Mouse (Mus musculus) CH12F3 (cell line): ENCODE measurements around the gene Proser1.

Source experiments
- in situ Hi-C: fragments of 300-500 bp; cut with MboI; formaldehyde crosslinking; loops from 2 replicates; pipeline ENCODE4 v1.14.3; 2020; ENCODE audit warnings: low sequenced_read_pairs

Gene Proser1

GRCm38 (mm10) chr3:53463046-53463764, at the start of gene Proser1, which contains the start of gene Nhlrc3:
Gene Proser1 (plus strand): TSS chr3:53463666.
Gene Nhlrc3 (minus strand): TSS chr3:53463332.
- in situ Hi-C loops: loop anchor here (25.0 kb wide), 1 partner anchor 1226 kb away; no protein-coding TSS in a partner anchor

DNA sequence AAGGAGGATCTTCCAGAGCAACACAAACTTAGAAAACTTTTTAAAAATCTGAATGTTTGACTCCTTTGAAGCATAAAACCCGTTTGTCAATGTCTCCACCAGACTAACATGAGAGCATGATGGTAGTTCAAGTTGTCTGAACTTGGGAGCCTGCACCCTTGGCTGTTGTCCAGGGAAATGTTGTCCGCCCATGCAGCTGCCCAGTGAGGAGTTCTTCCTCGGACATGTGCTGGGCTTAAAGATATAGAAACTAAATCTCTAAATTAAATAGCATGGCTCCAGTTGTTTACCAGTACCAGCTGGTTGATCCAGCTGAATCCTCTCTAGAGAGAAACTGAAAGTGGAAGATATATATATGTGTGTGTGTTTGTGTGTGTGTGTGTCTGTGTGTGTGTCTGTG, 49.5 kb upstream of the Proser1 start:
- in situ Hi-C loops: no loop called here

DNA sequence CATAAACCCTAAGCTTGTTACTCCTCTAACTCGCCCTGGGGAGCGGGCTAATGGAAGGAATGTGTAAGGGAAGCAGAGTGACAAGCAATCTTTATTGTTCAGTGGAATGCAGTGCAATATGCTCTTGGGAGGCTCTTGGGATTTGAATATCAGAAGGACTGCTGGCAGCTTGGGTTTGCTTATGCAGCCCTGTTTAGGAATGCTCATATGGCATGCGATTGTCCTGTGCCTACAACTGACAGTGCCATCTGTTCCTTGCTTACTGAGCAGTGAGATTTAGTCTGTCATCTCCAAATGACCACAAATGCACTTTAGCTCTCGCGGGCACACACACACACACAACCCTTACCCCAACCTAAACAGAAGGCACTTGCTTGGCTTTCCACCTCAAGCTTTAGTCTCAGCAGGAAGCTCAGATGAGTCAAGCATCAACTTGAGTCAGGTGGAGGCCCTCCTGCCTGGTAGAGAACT, 47.4 kb upstream of the Proser1 start:
- in situ Hi-C loops: no loop called here

DNA sequence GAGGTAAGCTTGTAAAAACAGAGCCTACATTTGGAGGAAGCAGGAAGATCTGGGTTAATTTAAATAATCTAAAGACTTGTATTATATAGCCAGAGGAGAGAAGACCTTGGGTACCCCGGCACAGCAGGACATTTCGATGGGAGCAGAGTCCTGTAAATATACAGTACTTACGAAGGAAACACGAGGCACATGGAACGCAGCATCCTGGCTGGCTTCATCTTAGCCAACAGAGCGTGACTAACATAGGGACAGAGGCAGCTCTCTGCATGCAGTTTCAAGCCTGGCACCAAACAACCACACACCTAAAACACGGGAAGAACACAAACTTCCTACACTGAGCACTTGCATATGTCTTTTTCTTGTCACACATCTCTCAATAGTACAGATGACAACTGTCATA, 45.8 kb upstream of the Proser1 start:
- in situ Hi-C loops: no loop called here

DNA sequence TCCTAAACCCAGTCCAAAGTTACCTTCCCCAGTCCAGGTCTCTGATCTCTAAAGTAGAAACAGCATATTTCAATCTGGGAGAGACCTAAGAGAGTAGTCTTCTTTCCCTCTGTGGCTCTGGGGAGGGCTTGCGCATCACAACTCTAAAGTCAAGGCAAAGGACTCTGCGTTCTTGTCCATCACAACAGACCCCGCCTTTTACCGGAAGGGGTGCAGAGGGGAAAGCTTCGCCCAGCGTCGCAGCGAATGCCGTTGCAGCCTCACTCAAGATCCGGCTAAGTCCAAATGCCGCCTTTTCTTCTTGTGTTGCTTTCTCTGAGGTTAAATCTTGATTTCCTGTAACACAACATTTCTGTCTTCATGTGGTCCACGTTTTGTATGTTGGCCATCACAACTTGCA, 41.8 kb upstream of the Proser1 start:
- in situ Hi-C loops: no loop called here

GRCm38 (mm10) chr3:53422691-53423090, 40.8 kb upstream of the Proser1 start:
- in situ Hi-C loops: no loop called here

GRCm38 (mm10) chr3:53423576-53423975, 39.9 kb upstream of the Proser1 start:
- in situ Hi-C loops: no loop called here

- in situ Hi-C loops: no loop called here
Measured at GRCm38 (mm10) chr3:53434610-53435009, 28.9 kb upstream of the Proser1 start.

DNA sequence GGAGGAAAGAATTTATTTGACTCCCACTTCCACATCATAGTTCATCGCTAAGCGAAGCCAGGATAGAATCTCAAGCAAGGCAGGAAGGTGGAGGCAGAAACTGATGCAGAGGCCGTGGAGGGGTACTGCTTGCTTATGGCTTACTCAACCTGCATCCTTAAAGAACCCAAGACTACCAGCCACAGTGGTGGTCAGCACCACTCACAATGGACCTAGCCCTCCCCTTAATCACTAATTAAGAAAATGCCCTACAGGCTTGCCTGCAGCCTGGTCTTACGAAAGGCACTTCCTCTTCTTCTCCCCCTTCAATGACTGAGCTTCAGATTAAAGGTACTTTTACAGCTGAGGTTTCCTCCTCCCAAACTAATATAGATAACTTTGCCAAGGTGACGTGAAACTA, 26.9 kb upstream of the Proser1 start:
- in situ Hi-C loops: no loop called here

DNA sequence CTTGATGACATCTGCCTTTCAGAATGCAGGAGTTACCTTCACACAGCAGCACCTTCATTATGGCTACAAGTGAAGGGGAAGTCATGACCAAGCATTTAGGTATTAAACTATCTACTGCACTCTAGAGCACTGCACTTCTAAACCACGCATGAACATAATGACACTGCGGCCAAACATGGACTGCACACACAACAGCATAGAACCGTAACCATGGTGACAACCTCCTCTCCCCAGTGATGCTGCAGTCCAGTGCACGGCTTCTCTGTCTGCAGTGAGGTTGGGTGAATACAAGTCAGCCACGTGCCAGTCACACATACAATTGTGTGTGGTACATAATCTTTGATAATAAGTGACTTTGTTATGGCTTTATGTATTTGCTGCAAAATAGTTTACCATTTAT, 17.9 kb upstream of the Proser1 start:
- in situ Hi-C loops: no loop called here

DNA sequence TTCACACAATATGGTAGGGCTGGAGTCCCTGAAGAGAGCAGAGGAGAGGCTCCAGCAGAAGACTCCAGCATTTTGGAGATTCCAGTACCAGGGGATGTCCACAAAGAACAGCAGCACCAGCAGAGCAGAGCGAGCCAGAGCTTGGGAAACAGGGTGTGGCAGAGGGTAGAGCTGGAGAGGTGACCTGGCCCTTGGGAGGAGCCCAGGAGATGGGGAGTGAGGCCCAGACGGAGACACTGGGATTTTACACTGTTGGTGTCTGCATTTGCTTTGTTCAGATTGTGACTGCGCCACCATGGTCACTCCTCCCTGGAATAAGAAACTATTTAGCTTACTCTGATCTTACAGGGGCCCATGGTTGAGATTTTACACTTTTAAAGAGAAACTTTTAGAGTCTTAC, 16.7 kb upstream of the Proser1 start:
- in situ Hi-C loops: no loop called here

GRCm38 (mm10) chr3:53448208-53448607, 15.3 kb upstream of the Proser1 start:
- in situ Hi-C loops: no loop called here

- in situ Hi-C loops: loop anchor here (25.0 kb wide), 1 partner anchor 1213 kb away; no protein-coding TSS in a partner anchor
Measured at GRCm38 (mm10) chr3:53450666-53451065, 12.8 kb upstream of the Proser1 start.

DNA sequence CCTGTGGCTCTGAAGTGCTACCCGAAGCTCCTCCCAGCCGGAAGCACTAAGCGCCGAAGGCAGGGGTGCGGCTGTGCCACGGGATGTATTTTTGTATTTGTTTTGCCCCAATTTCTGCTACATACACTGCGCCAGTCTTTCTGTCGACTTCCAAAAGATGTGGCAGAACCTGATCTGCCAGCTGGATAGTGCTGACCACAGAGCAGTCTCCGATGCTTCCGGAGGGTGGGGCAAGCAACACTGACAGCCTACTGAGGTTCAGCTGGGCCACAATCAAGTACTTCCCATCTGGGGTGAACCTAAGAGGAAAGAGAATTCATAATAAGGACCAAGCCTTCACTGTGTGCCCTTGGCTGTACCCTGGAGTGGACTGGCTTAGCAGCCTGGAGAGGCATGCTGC, 11.1 kb upstream of the Proser1 start:
- in situ Hi-C loops: loop anchor here (25.0 kb wide), 1 partner anchor 1215 kb away; no protein-coding TSS in a partner anchor

DNA sequence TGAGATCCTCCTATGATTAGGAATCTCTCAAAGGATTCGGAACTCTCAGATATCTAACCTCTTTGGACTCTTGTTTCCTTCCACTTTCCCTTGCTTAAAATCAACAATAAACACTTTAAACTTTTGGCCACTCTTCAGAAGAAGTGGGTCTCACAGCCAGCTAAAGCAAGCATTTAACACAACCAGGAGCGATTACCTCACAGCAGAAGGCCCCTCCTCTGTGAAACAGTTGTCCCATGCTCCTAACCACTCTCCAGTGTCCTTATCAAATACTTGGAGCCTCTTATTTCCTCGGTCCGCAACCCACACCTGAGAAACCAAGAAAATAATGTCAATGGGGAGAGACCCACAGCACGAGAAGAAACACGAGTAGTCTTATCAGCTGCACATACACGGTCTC, 10.1 kb upstream of the Proser1 start:
- in situ Hi-C loops: loop anchor here (25.0 kb wide), 1 partner anchor 1216 kb away; no protein-coding TSS in a partner anchor

- in situ Hi-C loops: loop anchor here (25.0 kb wide), 1 partner anchor 1217 kb away; no protein-coding TSS in a partner anchor
Measured at GRCm38 (mm10) chr3:53454005-53454404, 9.5 kb upstream of the Proser1 start.

DNA sequence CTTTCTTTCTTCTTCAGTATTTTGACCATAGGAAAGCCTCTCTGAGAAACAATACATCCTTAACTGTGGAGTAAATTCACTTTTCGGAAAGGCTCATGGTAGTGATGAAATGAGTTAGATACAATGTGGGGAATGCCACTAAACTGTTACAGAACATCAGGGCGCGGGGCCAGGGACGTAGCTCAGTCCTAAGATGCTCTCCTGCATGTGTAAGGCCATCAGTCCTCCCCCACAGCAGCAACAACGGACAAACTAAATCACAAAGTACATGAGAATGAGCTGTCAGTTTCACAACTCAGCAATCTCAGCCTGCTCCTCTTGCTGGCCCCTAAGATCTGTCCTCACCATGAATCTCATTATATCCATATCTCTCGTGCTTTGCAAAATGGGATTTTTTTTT, 8.9 kb upstream of the Proser1 start:
- in situ Hi-C loops: loop anchor here (25.0 kb wide), 1 partner anchor 1217 kb away; no protein-coding TSS in a partner anchor

GRCm38 (mm10) chr3:53454984-53455383, 8.5 kb upstream of the Proser1 start:
- in situ Hi-C loops: loop anchor here (25.0 kb wide), 1 partner anchor 1218 kb away; no protein-coding TSS in a partner anchor

- in situ Hi-C loops: loop anchor here (25.0 kb wide), 1 partner anchor 1220 kb away; no protein-coding TSS in a partner anchor
Measured at GRCm38 (mm10) chr3:53457750-53458149, 5.7 kb upstream of the Proser1 start.

- in situ Hi-C loops: loop anchor here (25.0 kb wide), 1 partner anchor 1223 kb away; no protein-coding TSS in a partner anchor
Measured at GRCm38 (mm10) chr3:53460106-53460505, 3.4 kb upstream of the Proser1 start.

DNA sequence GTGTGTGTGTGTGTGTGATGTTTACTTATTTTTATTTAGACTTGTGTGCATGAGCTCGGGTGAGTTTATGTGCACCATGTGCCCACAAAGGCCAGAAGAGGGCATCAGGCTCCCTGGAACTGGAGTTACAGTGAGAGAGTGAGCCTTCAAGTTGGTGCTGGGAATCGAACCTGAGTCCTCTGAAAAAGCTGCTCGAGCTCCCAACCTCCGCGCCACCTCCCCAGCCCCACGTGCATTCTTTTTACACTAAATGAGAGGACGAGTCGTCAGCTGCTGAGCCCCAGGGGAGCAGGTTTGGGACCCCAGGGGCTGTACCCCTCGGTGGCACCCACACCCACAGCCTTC, 793 bp upstream of the Proser1 start:
- in situ Hi-C loops: loop anchor here (25.0 kb wide), 1 partner anchor 1225 kb away; no protein-coding TSS in a partner anchor

DNA sequence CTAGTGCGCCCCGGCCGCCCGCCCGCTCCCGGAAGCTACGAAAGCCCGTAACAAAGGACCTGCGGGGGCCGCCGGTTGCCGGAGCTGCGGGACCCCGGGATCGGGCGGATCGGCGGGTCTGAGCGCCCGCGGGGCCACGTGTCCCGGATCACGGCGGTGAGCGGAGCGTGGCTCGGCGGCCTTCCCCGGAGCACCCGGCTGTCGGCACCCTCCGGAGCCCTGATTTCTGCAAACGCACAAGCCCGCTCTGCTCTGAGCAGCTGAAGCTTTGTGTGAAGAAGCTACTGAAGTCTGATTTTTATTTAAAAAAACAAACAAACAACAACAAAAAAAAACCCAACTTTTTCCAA, 274 bp downstream of the Proser1 start:
- in situ Hi-C loops: loop anchor here (25.0 kb wide), 1 partner anchor 1226 kb away; no protein-coding TSS in a partner anchor
